Mouse (Mus musculus): ENCODE measurements at regions not wholly inside any gene's neighbourhood (a gene's known extent, or its start where the extent isn't known, plus 50 kb on each side); places are given as distances from the start of the nearest gene placed in this dataset.
A peak's percentile ranks its signal among the peaks of the same experiment; 100 is the strongest.

DNA sequence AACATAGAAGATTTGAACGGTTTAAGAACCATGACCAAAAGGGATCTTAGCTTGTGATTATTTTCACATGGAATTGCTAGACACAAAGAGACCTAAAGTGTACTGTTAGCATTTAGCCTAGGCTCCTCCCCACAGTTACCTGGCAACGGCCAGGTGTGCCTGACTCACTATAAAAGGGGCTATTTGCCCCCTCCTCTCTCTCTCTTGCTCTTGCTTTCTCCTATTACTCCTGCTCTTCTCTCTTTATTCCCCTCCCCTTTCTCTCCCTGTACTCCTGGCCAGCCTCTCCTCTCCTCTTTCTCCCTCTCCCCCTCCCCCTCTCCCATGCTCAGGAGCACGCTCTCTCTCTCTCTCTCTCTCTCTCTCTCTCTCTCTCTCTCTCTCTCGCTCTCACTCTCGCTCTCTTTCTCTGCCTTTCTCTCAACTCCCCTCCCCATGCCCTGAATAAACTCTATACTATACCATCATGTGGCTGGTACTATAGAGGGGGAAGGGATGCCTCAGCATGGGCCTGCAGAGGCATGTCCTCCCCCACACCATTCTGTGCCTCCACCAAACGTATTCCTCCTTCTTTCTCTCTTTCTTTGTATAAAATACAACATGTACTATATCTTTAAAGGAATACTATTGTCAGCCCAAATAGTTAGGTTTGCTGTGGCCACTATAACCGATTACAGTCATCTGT lies 603.9 kb downstream of the Rps29 start:
- H3K4me1 ChIP-seq (replicated peaks) = no peaks in the 10 kb centered on the region
- WGBS = 64% methylated on average over 7 of the region's 7 CpGs
- no peak for DNase-seq (ENCODE audit: low spot score)
- no peaks in the 10 kb centered on the region for H3K27me3 ChIP-seq (ENCODE audit: insufficient read depth, poor library complexity, severe bottlenecking)
- H3K27ac ChIP-seq = no peak overlapping the region
- H3K4me3 ChIP-seq = no peak overlapping the region
- peaks cover 3% of the 10 kb centered on the region; the same call in 1 of the 2 replicates for H3K9me3 ChIP-seq
- H3K36me3 ChIP-seq = no peaks in the 10 kb centered on the region

DNA sequence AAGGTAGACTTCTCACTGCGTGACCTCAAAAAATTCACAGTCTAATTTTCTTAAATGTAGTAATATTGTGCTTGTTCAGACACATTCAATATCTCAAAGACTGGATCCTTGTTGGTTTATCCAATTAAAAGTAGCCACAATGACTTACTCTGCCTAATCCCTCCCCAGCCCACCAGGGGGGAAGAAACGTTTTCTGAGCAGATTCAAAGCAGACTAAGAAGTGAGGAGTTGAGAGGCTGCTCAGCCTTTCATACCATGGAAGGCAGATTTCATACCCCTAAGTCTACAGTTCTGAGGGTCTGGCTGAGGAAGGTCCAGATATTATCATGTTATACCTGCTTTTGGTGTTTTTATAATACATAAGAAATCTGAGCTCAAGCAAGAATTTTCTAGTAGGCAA lies 604.7 kb downstream of the Rps29 start:
- DNase-seq (ENCODE audit: low spot score) = no peak
- no peaks in the 10 kb centered on the region for H3K36me3 ChIP-seq
- H3K27ac ChIP-seq = no peak overlapping the region
- peaks cover 3% of the 10 kb centered on the region; the same call in 1 of the 2 replicates for H3K9me3 ChIP-seq
- H3K4me1 ChIP-seq (replicated peaks) = no peaks in the 10 kb centered on the region
- WGBS = 45% methylated on average over 2 of the region's 2 CpGs
- no peaks in the 10 kb centered on the region for H3K27me3 ChIP-seq (ENCODE audit: insufficient read depth, poor library complexity, severe bottlenecking)
- no peak overlapping the region for H3K4me3 ChIP-seq

DNA sequence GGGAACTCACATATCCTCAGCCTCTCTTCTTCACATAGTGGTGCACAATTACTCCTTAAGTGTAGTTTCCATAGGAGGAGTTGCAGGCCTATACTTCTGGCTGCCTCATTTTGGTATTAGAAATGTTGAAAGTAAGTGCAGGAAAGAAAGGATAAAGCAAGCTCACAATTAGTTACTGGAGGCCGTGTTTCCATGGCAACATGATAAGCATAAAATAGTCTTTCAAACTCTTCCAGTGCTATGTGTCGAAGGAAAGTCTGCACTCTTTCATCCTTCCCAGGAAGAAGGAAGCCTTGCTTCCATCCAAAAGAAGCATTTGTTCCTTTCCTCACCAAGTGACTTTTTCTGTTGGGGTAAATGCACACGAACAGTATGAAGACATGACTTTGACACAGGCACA lies 617.2 kb downstream of the Rps29 start:
- no peaks in the 10 kb centered on the region for H3K9me3 ChIP-seq
- 0 out of 2 replicates have a peak, but pooled peaks cover 4% of the 10 kb centered on the region for H3K4me1 ChIP-seq (replicated peaks)
- no peaks in the 10 kb centered on the region for H3K36me3 ChIP-seq
- 48% methylated on average over 3 of the region's 3 CpGs for WGBS
- no peak overlapping the region for H3K27ac ChIP-seq
- DNase-seq (ENCODE audit: low spot score) = no peak
- H3K27me3 ChIP-seq (ENCODE audit: insufficient read depth, poor library complexity, severe bottlenecking) = no peaks in the 10 kb centered on the region
- H3K4me3 ChIP-seq = no peak overlapping the region

DNA sequence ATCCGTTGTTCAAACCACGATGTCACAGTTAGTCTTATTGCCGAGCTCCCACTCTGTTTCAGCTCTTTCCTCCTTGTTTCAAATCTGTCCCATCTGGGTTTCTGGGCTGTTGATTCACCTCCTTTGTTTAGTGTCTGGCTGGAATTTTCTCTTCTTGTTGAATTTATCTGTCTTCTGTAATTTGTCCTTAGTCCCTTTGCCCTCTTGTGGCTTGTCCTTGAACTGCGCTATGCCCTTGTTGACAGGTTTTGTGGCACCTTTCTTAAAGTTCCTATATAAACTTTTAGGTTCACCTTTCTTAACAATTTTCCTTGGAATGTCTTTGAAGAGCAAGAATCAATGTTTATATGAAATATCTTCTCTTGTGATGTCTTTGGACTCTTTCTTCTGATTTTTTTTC lies 658.2 kb downstream of the Rps29 start:
- peak; percentile 44 for DNase-seq (ENCODE audit: low spot score)
- Histone ChIP-seq H3K9me3 (no peaks in the 10 kb centered on the region), H3K36me3 (no peaks in the 10 kb centered on the region), H3K27me3 (ENCODE audit: insufficient read depth, poor library complexity, severe bottlenecking) (no peaks in the 10 kb centered on the region), H3K4me1 (replicated peaks) (no peaks in the 10 kb centered on the region), H3K27ac (no peak overlapping the region), H3K4me3 (no peak overlapping the region)
- WGBS = 89% methylated on average over 4 of the region's 4 CpGs

DNA sequence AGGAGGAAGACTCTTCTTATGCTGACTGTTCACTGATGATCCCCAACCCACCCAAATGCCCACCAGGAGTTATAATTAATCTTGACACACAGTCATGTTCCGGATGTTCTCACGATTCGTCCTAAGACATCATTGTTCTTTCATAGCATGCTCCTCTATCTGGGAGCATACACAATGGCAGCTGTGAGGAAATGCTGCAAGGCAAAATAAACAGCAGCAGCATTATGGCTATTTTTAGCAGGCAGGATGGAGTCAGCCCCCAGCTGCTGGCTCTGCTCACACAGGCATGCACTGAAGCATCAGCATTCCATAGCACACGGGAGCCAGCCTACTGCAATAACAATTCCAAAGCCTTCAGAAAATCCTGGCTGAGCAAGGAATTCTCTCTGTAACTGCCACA lies 696.0 kb downstream of the Rps29 start:
- no peak overlapping the region for H3K4me3 ChIP-seq
- H3K36me3 ChIP-seq = no peaks in the 10 kb centered on the region
- H3K27ac ChIP-seq = no peak overlapping the region
- peak; percentile 4 for DNase-seq (ENCODE audit: low spot score)
- WGBS = 67% methylated on average over 4 of the region's 4 CpGs
- no peaks in the 10 kb centered on the region for H3K4me1 ChIP-seq (replicated peaks)
- no peaks in the 10 kb centered on the region for H3K9me3 ChIP-seq
- no peaks in the 10 kb centered on the region for H3K27me3 ChIP-seq (ENCODE audit: insufficient read depth, poor library complexity, severe bottlenecking)

DNA sequence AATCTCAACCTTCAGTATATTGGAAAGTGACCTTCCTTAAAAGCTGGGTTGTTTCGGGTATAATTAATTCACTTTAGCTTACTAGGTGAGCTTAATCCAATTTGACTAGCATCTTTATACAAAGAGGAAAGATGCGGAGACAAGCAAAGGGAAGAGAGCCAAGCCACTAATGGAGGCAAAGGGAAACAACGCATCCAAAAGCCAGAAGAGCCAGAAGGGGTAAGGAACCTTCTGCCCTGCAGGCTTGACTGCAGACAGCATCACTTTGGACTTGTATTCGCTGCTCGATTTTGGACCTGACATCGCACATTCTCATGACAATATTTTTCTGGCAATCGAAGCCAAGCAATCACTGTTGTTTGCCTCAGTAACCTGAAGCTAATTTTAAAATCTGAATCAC lies 700.8 kb downstream of the Rps29 start:
- H3K9me3 ChIP-seq = no peaks in the 10 kb centered on the region
- WGBS = 87% methylated on average over 7 of the region's 7 CpGs
- no peaks in the 10 kb centered on the region for H3K4me1 ChIP-seq (replicated peaks)
- no peaks in the 10 kb centered on the region for H3K36me3 ChIP-seq
- H3K27me3 ChIP-seq (ENCODE audit: insufficient read depth, poor library complexity, severe bottlenecking) = no peaks in the 10 kb centered on the region
- no peak overlapping the region for H3K27ac ChIP-seq
- H3K4me3 ChIP-seq = no peak overlapping the region
- no peak for DNase-seq (ENCODE audit: low spot score)

DNA sequence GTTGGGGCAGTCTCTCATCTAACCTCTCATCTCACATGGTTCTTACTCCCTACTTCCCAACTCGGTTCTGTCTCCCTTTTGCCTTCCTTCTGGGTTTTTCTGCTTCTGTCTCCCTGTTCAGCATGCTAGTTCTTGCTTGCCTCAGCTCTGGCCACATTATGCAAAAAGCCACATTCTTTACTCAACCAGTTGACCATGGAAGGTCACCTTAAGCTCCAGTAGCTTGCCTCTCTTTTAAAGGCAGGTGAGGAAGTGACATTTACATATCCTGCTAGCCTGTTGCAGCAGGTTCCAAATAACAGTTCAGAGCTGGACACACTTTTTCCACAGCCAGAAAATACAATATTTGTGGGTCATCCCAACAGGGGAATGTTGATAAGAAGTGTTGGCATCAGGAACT lies 732.4 kb downstream of the Rps29 start:
- Histone ChIP-seq H3K27ac (no peak overlapping the region), H3K9me3 (no peaks in the 10 kb centered on the region), H3K4me3 (no peak overlapping the region), H3K36me3 (no peaks in the 10 kb centered on the region), H3K4me1 (replicated peaks) (no peaks in the 10 kb centered on the region), H3K27me3 (ENCODE audit: insufficient read depth, poor library complexity, severe bottlenecking) (no peaks in the 10 kb centered on the region)
- WGBS = 85% methylated on average over 1 of the region's 1 CpGs
- no peak for DNase-seq (ENCODE audit: low spot score)

DNA sequence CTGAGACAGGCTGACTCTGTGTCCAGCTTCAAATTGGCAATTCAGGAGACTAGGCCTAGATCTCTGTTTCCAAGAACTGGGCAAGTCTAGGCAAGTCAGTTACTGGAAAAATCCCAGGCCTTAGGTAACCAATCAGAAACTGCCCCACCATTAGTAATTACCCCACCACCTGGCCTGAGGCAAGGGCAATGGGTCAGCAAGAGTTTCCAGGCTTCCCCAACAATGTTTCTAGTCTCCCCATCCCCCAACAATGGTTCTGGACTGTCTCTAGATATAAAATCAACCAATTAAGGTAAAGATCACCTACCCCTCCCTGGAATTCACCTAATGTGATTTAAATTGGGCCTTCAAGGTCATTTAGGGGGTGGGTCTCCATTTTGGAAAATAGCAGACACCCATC lies 734.0 kb downstream of the Rps29 start:
- no peaks in the 10 kb centered on the region for H3K9me3 ChIP-seq
- H3K27ac ChIP-seq = no peak overlapping the region
- H3K4me1 ChIP-seq (replicated peaks) = no peaks in the 10 kb centered on the region
- no peak for DNase-seq (ENCODE audit: low spot score)
- H3K4me3 ChIP-seq = no peak overlapping the region
- H3K27me3 ChIP-seq (ENCODE audit: insufficient read depth, poor library complexity, severe bottlenecking) = no peaks in the 10 kb centered on the region
- H3K36me3 ChIP-seq = no peaks in the 10 kb centered on the region

Measured in hindbrain, embryonic 10.5 days (tissue).